Mouse (Mus musculus): ENCODE results near the gene Cdc42bpb. TPM values are rescaled to one million over a fixed set of nuclear protein-coding genes. Genes with fewer than 3 reads are reported as not detected.

Cdc42bpb gene
- polyA plus RNA-seq, 1 experiment: 250 TPM

DNA sequence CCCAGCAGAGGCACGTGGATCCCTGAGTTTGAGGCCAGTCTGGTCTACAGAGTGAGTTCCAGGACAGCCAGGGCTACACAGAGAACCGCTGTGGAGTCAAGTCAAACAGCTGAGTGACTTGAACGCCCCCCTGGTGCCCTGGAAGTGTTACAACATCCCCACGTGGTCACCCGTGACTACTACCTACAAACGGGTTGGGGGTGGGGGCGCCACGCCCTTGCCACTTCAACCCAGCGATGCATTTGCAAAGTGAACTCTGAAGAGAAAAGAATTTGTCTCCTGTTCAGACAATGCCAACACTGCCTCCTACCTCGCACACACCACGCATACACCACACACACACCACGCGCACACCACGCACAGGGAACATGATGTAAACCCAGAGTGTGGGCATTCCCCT, 67.6 kb downstream of the Cdc42bpb start:
- DNase-seq (ENCODE audit: low read depth): no peak
- TF ChIP-seq POLR2A (IDR thresholded peaks at IDR 0.05; ENCODE audit: borderline replicate concordance, extremely low read depth, insufficient read depth, insufficient read length, poor library complexity, severe bottlenecking) (no peak), CTCF (IDR thresholded peaks at IDR 0.05; ENCODE audit: borderline replicate concordance, extremely low read depth, insufficient read depth, insufficient read length) (no peak)

DNA sequence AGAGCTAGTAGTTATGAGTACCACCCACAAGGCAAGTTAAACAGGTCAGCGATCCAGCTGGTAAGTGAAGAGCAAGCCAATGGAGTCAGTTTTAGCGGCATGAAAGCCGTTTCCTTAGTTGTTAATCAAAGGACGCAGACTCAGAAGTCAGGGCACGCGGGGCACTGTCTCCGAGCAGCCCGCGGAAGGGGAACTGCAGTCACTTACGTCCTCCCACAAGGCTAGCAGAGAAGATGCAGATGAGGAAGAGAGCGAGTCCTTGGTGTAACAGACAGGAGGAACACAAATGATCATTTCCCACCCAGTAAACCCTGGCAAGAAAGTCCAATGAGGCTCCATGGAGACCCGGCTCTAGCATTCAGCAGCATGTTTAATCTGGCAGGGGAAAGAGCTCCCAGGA, 68.3 kb downstream of the Cdc42bpb start:
- peak; percentile 23 for DNase-seq (ENCODE audit: low read depth)
- TF ChIP-seq CTCF (IDR thresholded peaks at IDR 0.05; ENCODE audit: borderline replicate concordance, extremely low read depth, insufficient read depth, insufficient read length) (no peak), POLR2A (IDR thresholded peaks at IDR 0.05; ENCODE audit: borderline replicate concordance, extremely low read depth, insufficient read depth, insufficient read length, poor library complexity, severe bottlenecking) (no peak)

DNA sequence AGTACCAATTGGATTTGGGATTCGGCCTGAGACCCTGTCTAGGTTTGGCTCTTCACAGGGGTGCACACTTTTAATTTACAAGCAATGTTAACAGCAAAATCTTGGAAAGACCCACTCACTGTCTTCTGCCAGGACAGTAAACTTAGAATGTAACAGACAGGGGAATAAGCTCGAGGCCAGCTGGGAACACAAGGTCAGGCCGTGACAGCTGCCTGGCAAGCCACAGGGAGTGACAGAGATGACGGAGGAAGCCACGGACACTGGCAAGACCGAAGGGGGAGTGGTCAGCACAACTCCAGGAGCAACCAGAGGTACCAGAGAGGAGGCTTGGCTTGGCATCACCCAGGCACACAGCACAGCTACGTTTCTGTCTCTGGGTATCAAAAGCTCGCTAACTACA, 70.7 kb downstream of the Cdc42bpb start:
- DNase-seq (ENCODE audit: low read depth): no peak
- TF ChIP-seq POLR2A (IDR thresholded peaks at IDR 0.05; ENCODE audit: borderline replicate concordance, extremely low read depth, insufficient read depth, insufficient read length, poor library complexity, severe bottlenecking): no peak
- TF ChIP-seq CTCF (IDR thresholded peaks at IDR 0.05; ENCODE audit: borderline replicate concordance, extremely low read depth, insufficient read depth, insufficient read length): no peak

DNA sequence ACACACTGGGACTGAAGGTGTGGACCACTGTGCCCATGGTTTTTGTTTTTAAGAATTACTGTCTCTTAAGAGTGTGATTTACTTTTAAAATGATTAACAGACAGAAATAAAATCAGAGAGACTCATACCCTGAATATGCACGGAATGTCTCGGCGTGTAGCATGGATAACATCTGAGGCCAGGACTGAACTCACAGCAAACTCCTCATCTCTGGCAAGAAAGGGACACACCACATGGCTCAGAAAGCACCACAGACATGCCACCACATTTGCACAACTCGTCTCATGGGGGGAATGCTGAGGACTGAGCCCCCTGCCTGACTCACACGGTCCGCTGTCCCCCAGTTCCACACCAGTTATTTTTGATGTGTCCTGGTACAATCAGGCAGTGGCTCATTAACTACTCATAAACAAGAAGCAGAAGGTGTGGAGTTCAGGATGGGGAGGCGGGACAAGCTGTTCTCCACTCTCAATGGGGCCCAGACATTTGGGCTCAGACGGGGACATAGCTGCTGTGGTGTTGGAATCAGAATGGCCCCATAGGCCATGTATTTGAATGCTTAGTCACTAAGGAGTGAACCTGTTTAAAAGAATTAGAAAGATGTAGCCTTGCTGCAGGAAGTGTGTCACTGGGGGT, 73.7 kb downstream of the Cdc42bpb start:
- DNase-seq (ENCODE audit: low read depth): no peak
- no peak for TF ChIP-seq CTCF (IDR thresholded peaks at IDR 0.05; ENCODE audit: borderline replicate concordance, extremely low read depth, insufficient read depth, insufficient read length)
- no peak for TF ChIP-seq POLR2A (IDR thresholded peaks at IDR 0.05; ENCODE audit: borderline replicate concordance, extremely low read depth, insufficient read depth, insufficient read length, poor library complexity, severe bottlenecking)

DNA sequence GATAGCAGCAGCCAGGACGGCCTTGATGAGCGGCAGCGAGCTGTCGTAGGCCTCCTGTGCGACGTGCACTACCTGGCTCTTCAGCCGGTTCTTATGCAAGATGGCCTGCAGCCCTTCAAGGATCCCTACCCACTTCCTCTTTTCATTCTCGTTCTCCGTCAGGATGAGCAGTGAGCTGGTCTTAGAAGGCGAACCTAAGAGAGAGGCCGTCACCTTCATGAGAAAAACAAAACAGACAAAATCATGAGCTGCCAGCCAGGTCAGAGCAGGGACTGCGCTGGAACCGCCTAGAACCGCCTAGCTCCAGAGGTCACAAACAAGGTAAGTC, 75.5 kb downstream of the Cdc42bpb start:
- no peak for TF ChIP-seq CTCF (IDR thresholded peaks at IDR 0.05; ENCODE audit: borderline replicate concordance, extremely low read depth, insufficient read depth, insufficient read length)
- no peak for TF ChIP-seq POLR2A (IDR thresholded peaks at IDR 0.05; ENCODE audit: borderline replicate concordance, extremely low read depth, insufficient read depth, insufficient read length, poor library complexity, severe bottlenecking)

DNA sequence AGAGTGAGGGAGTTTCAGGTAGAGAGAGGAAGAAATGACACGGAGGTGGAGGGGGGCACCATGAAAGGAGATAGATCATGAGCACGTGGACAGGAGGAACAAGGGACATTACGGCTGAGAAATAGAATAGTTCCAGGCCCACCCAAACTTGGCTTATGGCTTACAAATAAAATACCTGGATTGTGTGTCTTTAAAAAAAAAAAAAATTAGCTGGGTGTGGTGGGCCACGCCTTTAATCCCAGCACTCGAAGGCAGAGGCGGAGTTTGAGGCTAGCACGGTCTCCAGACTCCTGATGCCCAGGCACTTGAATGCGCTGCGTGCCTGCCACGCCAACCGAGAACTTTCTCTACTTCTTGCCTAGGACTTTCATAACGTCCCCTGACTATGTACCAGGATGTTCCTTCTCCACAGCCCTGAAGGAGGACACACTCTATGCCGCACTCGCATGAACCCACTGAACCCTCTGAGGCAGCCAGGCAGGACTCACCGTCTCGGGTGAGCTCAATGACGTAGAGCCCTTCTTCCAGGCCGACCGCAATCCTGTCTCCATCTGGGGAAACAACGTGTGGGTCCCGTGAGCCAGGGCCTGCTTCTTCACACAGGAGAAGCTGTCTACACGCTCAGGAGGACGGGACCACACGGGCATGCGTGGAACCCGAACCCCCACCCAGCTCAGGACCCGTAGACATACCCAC, 76.0 kb downstream of the Cdc42bpb start:
- TF ChIP-seq POLR2A (IDR thresholded peaks at IDR 0.05; ENCODE audit: borderline replicate concordance, extremely low read depth, insufficient read depth, insufficient read length, poor library complexity, severe bottlenecking) (no peak), CTCF (IDR thresholded peaks at IDR 0.05; ENCODE audit: borderline replicate concordance, extremely low read depth, insufficient read depth, insufficient read length) (no peak)
- no peak for DNase-seq (ENCODE audit: low read depth)

More for the DNA sequence above, 75.5 kb downstream of the Cdc42bpb start:
- DNase-seq (ENCODE audit: low read depth): no peak

DNA sequence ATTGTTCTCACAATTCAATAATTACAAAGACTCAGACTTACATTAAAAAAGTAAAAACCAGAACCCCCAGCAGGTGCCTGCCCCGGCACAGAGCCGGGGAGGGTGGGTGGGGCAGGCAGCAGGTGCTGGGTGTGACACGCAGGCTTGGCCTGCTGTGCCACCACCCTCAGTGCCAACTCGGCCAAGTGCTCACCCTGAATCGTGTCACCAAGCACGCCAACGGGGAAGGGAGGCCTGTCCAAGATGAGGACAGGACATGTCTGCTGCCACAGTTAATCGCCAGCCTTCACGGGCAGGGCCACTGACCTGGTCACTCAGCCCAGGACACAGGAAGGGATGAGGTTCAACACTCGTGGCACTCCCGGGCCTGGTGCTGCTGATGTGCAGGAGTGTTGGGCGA, 84.5 kb downstream of the Cdc42bpb start:
- TF ChIP-seq CTCF (IDR thresholded peaks at IDR 0.05; ENCODE audit: borderline replicate concordance, extremely low read depth, insufficient read depth, insufficient read length) (no peak), POLR2A (IDR thresholded peaks at IDR 0.05; ENCODE audit: borderline replicate concordance, extremely low read depth, insufficient read depth, insufficient read length, poor library complexity, severe bottlenecking) (no peak)
- DNase-seq (ENCODE audit: low read depth): no peak

DNA sequence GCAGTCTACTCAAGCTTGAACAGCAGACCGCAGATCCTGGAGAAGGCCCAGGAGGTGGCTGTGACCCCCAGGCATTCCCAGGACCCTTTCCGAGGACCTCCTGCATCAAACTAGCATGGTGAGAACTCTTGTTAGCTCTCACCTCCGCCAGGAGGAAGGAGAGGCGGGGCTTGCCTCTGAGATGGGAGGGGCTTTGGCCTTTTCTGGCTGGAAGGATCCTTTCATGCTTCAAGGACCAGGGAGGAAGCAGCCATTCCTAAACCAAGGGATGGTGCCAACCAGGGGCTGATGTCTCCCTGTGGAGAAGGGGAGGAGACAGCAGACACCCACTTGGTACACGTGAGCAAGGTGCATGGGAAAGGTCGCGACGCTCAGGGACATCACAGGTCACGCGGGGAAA, 93.0 kb downstream of the Cdc42bpb start:
- no peak for DNase-seq (ENCODE audit: low read depth)
- TF ChIP-seq CTCF (IDR thresholded peaks at IDR 0.05; ENCODE audit: borderline replicate concordance, extremely low read depth, insufficient read depth, insufficient read length): no peak
- TF ChIP-seq POLR2A (IDR thresholded peaks at IDR 0.05; ENCODE audit: borderline replicate concordance, extremely low read depth, insufficient read depth, insufficient read length, poor library complexity, severe bottlenecking): no peak

DNA sequence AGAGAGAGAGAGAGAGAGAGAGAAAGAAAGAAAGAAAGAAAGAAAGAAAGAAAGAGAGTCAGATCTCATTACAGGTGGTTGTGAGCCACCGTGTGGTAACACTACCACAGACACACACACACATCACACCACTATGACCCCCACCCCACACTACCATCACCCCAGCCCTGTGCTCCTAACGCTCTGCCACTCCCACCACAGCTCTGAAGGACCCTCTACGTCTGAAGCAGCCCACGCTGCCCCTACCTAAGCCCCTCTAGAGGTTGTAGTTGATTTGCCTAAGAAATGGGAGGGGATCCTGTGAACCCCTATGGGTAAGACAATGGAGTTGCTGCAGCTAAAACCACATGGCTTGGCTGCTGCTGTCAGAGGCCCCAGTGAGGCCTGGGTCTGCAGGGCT, 93.9 kb downstream of the Cdc42bpb start:
- TF ChIP-seq POLR2A (IDR thresholded peaks at IDR 0.05; ENCODE audit: borderline replicate concordance, extremely low read depth, insufficient read depth, insufficient read length, poor library complexity, severe bottlenecking) (no peak), CTCF (IDR thresholded peaks at IDR 0.05; ENCODE audit: borderline replicate concordance, extremely low read depth, insufficient read depth, insufficient read length) (no peak)
- no peak for DNase-seq (ENCODE audit: low read depth)

DNA sequence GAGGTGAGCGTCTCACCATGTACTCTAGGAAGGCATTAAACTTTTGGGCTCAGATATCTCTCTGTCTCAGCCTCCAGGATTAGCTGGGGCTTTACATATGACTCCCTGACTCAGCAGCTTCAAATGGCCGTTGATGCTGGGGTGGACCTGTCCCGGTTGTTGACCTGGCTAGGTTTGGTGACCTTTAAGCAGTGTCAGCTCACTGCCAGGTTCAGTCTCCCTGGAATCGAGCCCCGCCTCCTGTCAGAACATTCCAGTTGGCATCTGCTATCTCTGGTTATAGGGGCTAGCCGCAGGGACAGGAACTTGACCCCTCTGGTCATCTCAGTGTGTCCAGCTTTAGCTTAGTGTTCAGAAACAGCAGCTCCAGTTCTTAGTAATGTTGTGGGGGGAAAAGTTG, 101.1 kb downstream of the Cdc42bpb start:
- DNase-seq (ENCODE audit: low read depth): no peak
- no peak for TF ChIP-seq POLR2A (IDR thresholded peaks at IDR 0.05; ENCODE audit: borderline replicate concordance, extremely low read depth, insufficient read depth, insufficient read length, poor library complexity, severe bottlenecking)
- TF ChIP-seq CTCF (IDR thresholded peaks at IDR 0.05; ENCODE audit: borderline replicate concordance, extremely low read depth, insufficient read depth, insufficient read length): no peak

DNA sequence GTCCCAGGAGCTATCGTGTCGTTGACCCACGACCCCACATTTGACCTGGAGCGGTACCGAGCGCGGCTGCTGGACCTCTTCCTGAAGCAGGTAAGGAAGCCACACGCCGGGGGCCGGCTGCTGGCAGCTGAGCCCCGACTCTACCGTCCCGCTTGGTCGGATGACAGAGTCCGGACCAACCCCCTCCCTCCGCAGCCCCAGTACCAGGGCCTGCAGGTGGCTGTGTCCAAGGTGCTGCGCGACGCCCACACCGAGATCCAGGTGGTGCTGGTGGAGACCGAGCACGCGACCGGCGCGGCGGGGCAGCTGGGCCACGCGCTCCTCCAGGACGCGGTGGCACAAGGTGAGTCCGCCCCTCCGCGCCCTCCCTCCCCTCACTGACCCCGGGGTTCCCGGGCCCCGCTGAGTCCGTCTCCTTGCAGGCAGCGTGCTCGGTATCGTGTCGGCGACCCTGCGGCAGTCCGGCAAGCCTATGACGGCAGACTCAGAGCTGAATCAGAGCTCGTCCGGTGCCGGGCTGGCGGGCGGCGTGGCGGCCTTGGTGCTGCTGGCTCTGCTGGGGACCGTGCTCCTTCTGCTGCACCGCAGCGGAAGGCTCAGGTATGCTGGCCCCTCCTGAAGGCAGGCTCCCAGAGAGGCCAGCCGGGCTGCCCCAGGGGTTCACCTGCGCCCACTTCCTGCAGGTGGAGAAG, 102.2 kb downstream of the Cdc42bpb start:
- no peak for DNase-seq (ENCODE audit: low read depth)
- TF ChIP-seq CTCF (IDR thresholded peaks at IDR 0.05; ENCODE audit: borderline replicate concordance, extremely low read depth, insufficient read depth, insufficient read length): no peak
- no peak for TF ChIP-seq POLR2A (IDR thresholded peaks at IDR 0.05; ENCODE audit: borderline replicate concordance, extremely low read depth, insufficient read depth, insufficient read length, poor library complexity, severe bottlenecking)

Data from brain, embryonic 14.5 days (tissue).